Mouse (Mus musculus) left cerebral cortex, adult 2 months (tissue): ENCODE results near the gene Catsperg1. TPM values are rescaled to one million over a fixed set of nuclear protein-coding genes. Genes with fewer than 3 reads are reported as not detected.
A peak's percentile ranks its signal among the peaks of the same experiment; 100 is the strongest.
"Not testable (repeated sequence)": the region's sequence is repeated elsewhere in the genome, so short reads cannot be mapped to it uniquely, and the experiment has no call there.

Experiments
- DNase-seq, 2 experiments: peaks; one replicate each; pipeline ENCODE4 v3.0.0; 2021 to 2022; ENCODE audit warnings: low spot score in 2 of 2, mixed read lengths in 1 of 2; ENCODE audit errors: extremely low spot score in 1 of 2
- H3K27ac ChIP-seq: fragments of 200-600 bp; 2 replicates; pipeline ENCODE4 v1.8.1; 2022
- H3K4me3 ChIP-seq: fragments of 200-600 bp; 2 replicates; pipeline ENCODE4 v1.8.1; 2022
- CTCF ChIP-seq: fragments of 200-600 bp; IDR thresholded peaks from 2 replicates; pipeline ENCODE4 v1.8.1; 2022; ENCODE audit warnings: antibody characterized with exemption, mild to moderate bottlenecking, moderate library complexity
- intact Hi-C: fragments of 180-260 bp; cut with DNase I; formaldehyde crosslinking; loops from one replicate; pipeline ENCODE4 v1.15.1; 2025
- total RNA-seq, 2 experiments: library from RNA; stranded (reverse); gene quantifications; 2 replicates each; pipeline ENCODE4 v1.2.3; 2021

The Catsperg1 gene
- total RNA-seq, 2 experiments from 2014 or later: 1.3 TPM

DNA sequence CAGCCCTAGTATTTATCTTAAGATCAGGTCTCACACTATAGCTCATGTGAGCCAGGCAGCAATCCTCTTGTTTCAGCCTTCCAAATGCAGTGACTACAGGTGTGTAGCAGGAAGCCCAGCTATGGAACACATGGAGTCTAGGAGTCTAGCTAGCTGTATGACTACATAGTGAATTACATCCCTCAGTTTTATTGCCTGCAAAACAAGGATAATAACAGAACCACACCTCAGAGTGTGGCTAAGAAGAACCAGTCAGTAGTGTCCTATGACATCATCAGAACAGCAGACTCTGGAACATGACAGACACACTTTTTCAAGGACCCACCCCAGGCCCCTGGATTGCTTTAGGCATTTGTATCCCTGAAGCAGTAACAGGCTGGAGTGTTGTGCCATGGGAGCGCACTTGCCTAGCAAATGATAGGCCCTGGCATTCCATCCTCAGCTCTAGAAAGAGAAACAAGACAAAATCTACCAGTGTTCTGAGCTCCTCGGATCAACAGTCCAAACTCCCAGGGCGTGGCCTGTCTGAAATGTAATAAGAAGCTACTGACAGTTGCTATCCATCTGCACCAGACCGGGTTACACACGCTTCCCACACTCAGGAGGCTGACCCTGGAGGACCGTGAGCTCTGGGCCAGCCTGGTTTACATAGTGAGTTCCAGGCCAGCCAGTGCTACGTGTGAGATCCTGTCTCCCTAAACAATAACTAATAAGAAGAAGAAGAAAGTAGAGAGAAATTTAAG is 67.0 kb downstream of the Catsperg1 start:
- intact Hi-C loops: loop anchor here (5.0 kb wide), 1 partner anchor 84 kb away; no protein-coding TSS in a partner anchor
- DNase-seq: no peak
- H3K4me3 ChIP-seq: no peak overlapping the region
- no peak overlapping the region for H3K27ac ChIP-seq
- TF ChIP-seq CTCF: no peak

DNA sequence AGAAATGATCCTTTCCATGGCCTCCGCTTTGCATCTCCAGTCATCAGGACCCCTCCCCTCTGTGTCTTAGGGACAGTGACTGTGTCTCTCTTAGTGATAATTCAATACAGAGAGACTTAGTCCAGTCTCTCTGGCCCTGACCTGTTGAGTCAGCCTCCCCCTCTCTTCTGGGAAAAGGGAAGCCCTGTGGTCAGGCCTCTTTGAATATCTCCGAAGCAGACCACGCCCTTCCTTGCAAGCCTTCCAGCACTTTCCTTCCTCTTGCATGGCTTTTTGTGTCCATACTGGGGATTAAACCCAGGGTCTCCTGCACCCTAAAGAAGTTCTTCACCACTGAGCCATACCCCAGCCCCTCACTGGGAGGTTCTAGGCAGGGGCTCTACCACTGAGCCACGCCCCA is 69.8 kb downstream of the Catsperg1 start:
- intact Hi-C loops: no loop called here
- H3K27ac ChIP-seq: no peak overlapping the region
- DNase-seq: no peak
- no peak for TF ChIP-seq CTCF
- no peak overlapping the region for H3K4me3 ChIP-seq

DNA sequence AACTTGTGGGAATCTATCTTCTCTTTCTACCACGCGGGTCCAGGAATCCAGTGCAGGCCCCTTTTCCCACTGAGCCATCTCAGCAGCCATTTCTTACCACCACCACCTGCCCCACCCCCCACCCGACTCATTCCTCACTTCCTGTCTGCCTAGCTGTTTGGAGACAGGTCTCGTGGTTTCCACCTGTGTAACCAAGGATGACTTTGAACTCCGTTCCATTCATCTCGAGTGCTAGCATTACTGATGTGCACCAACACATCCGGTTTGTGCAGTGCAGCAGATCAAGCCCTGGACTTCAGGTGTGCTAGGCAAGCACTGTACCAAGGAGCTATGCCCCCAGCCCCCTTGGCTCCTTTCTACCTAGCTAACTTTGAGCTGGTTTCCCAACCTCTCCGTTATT is 72.4 kb downstream of the Catsperg1 start:
- no peak for DNase-seq
- Histone ChIP-seq H3K4me3 (no peak overlapping the region), H3K27ac (no peak overlapping the region)
- no peak for TF ChIP-seq CTCF
- intact Hi-C loops: no loop called here

DNA sequence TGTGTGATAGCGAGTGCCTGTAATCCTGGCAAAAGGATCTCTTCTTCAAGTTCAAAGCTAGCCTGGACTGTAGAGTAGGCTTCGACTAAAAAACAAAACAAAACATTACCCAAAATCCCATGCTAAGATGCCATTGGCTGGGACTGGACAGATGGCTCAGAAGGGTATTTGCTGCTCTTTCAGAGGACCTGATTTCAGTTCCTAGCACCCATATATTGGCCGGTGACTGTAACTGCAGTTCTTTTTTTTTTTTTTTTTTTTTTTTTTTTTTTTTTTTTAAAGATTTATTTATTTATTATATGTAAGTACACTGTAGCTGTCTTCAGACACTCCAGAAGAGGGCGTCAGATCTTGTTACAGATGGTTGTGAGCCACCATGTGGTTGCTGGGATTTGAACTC is 74.6 kb downstream of the Catsperg1 start:
- H3K4me3 ChIP-seq, DNase-seq, H3K27ac ChIP-seq, intact Hi-C loops: not testable (repeated sequence)

DNA sequence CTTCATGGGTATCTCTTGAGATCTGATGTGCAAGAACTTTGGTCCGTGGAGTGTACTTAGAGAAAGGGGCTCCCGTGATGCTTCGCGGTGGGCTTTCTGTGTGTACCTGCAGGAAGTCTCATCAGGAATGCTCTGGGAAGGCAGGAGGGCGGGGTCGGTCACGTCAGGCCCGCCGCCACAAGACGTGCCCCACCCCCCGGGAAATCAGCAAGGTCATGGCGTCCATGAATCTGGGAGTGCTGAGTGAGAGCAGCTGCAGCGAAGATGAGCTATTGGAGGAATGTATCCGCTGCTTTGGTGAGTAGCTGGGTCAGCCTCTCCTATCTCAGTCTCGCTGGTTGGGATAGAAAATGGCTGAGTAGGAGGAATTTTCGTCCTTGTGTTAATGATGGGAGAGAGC is 76.4 kb downstream of the Catsperg1 start:
- TF ChIP-seq CTCF: no peak
- Histone ChIP-seq H3K4me3 (no peak overlapping the region), H3K27ac (no peak overlapping the region)
- no peak for DNase-seq
- intact Hi-C loops: no loop called here

DNA sequence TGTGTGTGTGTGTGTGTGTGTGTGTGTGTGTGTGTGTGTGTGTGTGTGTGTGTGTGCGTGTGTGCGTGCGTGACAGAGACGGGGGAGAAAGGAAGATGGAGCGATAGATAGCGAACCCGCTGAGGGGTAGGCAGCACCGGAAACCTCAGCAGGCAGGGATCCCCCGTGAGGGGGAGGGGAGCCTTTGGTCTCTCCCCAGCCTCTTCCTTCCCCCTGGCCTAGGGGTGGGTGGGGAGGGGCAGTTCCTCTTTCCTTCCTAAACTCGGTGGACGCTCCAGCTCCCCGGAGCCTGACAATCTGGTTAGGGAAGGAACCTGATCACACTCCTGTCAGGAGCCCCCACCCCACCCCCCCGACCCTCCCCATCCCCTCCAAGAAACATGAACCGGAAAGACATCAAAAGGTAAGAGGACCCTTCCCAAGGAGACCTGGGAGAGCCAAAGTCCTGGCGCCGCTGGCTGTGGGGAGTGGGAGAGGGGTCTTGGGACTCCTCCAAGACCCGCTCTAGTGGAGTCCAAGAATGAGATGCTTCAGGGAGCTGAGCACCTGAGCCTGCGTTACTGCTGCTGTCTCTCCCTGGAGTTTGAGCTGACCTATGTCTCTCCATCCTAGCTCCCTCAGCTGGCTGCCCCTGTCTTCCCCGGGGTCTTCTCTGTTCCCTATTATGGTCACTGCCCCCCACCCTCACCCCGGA is 79.0 kb downstream of the Catsperg1 start, which contains the start of gene Rasgrp4:
Gene Rasgrp4, plus strand, starts transcription at position 159 of the 694 bp plus-strand sequence.
- Histone ChIP-seq H3K27ac (no peak within 1 kb of the TSS), H3K4me3 (peak within 1 kb of the TSS; percentile 16; the same call in 1 of the 2 replicates)
- no peak for TF ChIP-seq CTCF
- DNase-seq: no peak
- intact Hi-C loops: no loop called here

DNA sequence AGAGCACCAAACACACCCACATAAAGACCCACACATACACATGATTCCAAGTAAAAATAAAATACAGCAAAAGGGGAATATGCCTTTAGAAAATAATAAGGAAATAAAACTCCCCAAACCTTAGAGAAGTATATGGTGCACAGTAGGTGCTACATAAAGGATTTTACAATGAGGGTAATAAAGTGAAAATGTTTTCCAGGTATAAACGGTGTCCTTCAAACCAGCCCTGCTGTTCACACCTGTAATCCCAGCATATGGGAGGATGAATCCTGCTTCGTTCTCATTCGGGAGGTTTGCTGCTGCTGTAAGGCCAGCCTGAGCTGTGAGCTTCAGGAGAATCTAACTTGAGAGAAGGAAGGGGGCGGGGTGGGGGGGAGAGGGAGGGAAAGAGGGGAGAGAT is 79.6 kb downstream of the Catsperg1 start:
- Histone ChIP-seq H3K27ac (no peak overlapping the region), H3K4me3 (no peak overlapping the region)
- no peak for TF ChIP-seq CTCF
- DNase-seq: no peak
- intact Hi-C loops: no loop called here

Other genes with a start within 250 kb of the Catsperg1 start
- 100 to 1,000 TPM; 179 to 192 TPM for gene Eif3k, start 232.2 kb downstream of the Catsperg1 start, total RNA-seq
- gene Map4k1, start 232.0 kb downstream of the Catsperg1 start, total RNA-seq: 1 to 10 TPM; 1.8 to 2.3 TPM
- gene Ryr1, start 88.9 kb downstream of the Catsperg1 start, total RNA-seq: 10 to 100 TPM in 1 of 2 experiments, 1 to 10 TPM in 1; 7.7 to 10.5 TPM
- 1 to 10 TPM; 1.2 to 1.4 TPM for gene Rasgrp4, start 79.2 kb downstream of the Catsperg1 start, total RNA-seq
- 10 to 100 TPM; 34.3 to 38.3 TPM for gene Fam98c, start 57.8 kb downstream of the Catsperg1 start, total RNA-seq
- gene Ggn, start 43.8 kb downstream of the Catsperg1 start, total RNA-seq: 1 to 10 TPM; 1.4 to 1.8 TPM
- gene Spred3, start 43.6 kb downstream of the Catsperg1 start, total RNA-seq: 10 to 100 TPM; 56.0 to 59.3 TPM
- gene Psmd8, start 33.3 kb downstream of the Catsperg1 start, total RNA-seq: 100 to 1,000 TPM; 128 to 132 TPM
- gene Kcnk6, start 18.5 kb upstream of the Catsperg1 start, total RNA-seq: 1 to 10 TPM; 2.9 to 3.3 TPM
- gene Yif1b, start 24.3 kb upstream of the Catsperg1 start, total RNA-seq: 10 to 100 TPM; 44.3 to 47.2 TPM
- under 1 TPM in 1 of 2 experiments, not detected in 1; 0.32 TPM for gene 2200002D01Rik, start 34.4 kb upstream of the Catsperg1 start, total RNA-seq
- gene Spint2, start 67.9 kb upstream of the Catsperg1 start, total RNA-seq: 10 to 100 TPM; 26.4 to 27.8 TPM
- 10 to 100 TPM; 15.1 to 18.2 TPM for gene Ppp1r14a, start 75.3 kb upstream of the Catsperg1 start, total RNA-seq
- gene Dpf1, start 89.9 kb upstream of the Catsperg1 start, total RNA-seq: 100 to 1,000 TPM; 114 to 128 TPM